8 mouse cellular contexts compared by ENCODE assay signal in genomic region chr3:104637427-104638402, GRCm38 (mm10). TPM values are rescaled to one million over a fixed set of nuclear protein-coding genes. Genes with fewer than 3 reads are reported as not detected.
DNase-seq lines count a peak whose midpoint lies in the region; ATAC-seq and TF ChIP-seq lines count a peak whose summit lies in the region.

No protein-coding gene starts in this region.

- no peaks in the 10 kb centered on the region for H3K9me3 ChIP-seq in G1E (replicated peaks)
- no peaks in the 10 kb centered on the region for H3K9me3 ChIP-seq in heart, embryonic 13.5 days

- ATAC-seq in G1E (ENCODE audit: extremely low read depth, insufficient number of reproducible peaks, low FRiP score, poor library complexity, severe bottlenecking): no peak; the same call in 1 of the 2 replicates
- no peak for ATAC-seq in heart, embryonic 13.5 days (ENCODE audit: extremely low read depth, insufficient number of reproducible peaks, low FRiP score, low TSS enrichment)
- peak; percentile 22 for ATAC-seq in megakaryocyte progenitor cell, adult 5-6 weeks (replicated peaks; ENCODE audit: poor library complexity)

- TF ChIP-seq CTCF in G1E (IDR thresholded peaks at IDR 0.05; ENCODE audit: low read depth, low read length): no peak
- no peak for TF ChIP-seq CTCF in embryonic fibroblast, embryonic 13.5 days (IDR thresholded peaks at IDR 0.05; ENCODE audit: borderline replicate concordance, insufficient read depth, low read length)

- H3K4me2 ChIP-seq in heart, embryonic 13.5 days: peak overlapping the region; percentile 71

- no peak for TF ChIP-seq POLR2A in embryonic fibroblast, embryonic 13.5 days (IDR thresholded peaks at IDR 0.05; ENCODE audit: low read depth, low read length)

- peaks cover 7% of the 10 kb centered on the region for H3K36me3 ChIP-seq in G1E (replicated peaks)
- no peaks in the 10 kb centered on the region for H3K36me3 ChIP-seq in heart, embryonic 13.5 days

- H3K4me3 ChIP-seq in G1E (ENCODE audit: low read depth, low read length): peak overlapping the region; percentile 97
- peak overlapping the region; percentile 82 for H3K4me3 ChIP-seq in embryonic fibroblast, embryonic 13.5 days (ENCODE audit: insufficient read depth, low read length)
- H3K4me3 ChIP-seq in heart, embryonic 13.5 days: peak overlapping the region; percentile 94

- H3K9ac ChIP-seq in heart, embryonic 13.5 days: peak overlapping the region; percentile 99

- H3K27me3 ChIP-seq in G1E (ENCODE audit: insufficient read depth, low read length): no peaks in the 10 kb centered on the region
- no peaks in the 10 kb centered on the region for H3K27me3 ChIP-seq in heart, embryonic 13.5 days (replicated peaks)

- H3K27ac ChIP-seq in embryonic fibroblast, embryonic 13.5 days (ENCODE audit: insufficient read depth, low read length): peak overlapping the region; percentile 24
- H3K27ac ChIP-seq in heart, embryonic 13.5 days (replicated peaks): peak overlapping the region; percentile 92

- H3K4me1 ChIP-seq in G1E (ENCODE audit: insufficient read depth, low read depth, low read length): peaks cover 39% of the 10 kb centered on the region
- no peaks in the 10 kb centered on the region for H3K4me1 ChIP-seq in embryonic fibroblast, embryonic 13.5 days (ENCODE audit: control insufficient read depth, insufficient read depth, low read length)
- peaks cover 40% of the 10 kb centered on the region for H3K4me1 ChIP-seq in heart, embryonic 13.5 days

- DNase-seq in left cerebral cortex, adult 18-20 months (ENCODE audit: low spot score in 2 of 2): peak; percentile 36
- DNase-seq in left cerebral cortex, adult 11 months (ENCODE audit: low spot score): no peak
- DNase-seq in G1E (ENCODE audit: low spot score): peak; percentile 13
- DNase-seq in kidney, postnatal 25 days: peak; percentile 29 to 64
- no peak for DNase-seq in yolk sac, embryonic 10.5 days (ENCODE audit: low spot score)

- 10% methylated on average over 38 of the region's 38 CpGs for WGBS in heart, embryonic 13.5 days

RNA-seq across cellular contexts. Expression of gene Slc16a1, which starts 0.8 kb away (rescaled TPM):
- total RNA-seq in left cerebral cortex, adult 18-20 months (2021): 10 to 100 TPM; 18.2 to 20.3 TPM
- total RNA-seq in G1E (2014; fragmentation: Nextera tagmentation) (32.1 and 75.1 TPM in 2 replicates), G1E (2017) (49.8 and 52.7 TPM in 2 replicates)
- polyA plus RNA-seq in G1E (2012): 62.5 and 76.5 TPM in 2 replicates
- polyA plus RNA-seq in embryonic fibroblast, embryonic 13.5 days (2011; ENCODE audit: insufficient read length, low read depth, missing spikeins): 12.9 and 25.2 TPM in 2 replicates
- 65.4 and 70.4 TPM in 2 replicates for polyA plus RNA-seq in heart, embryonic 13.5 days (2015; fragmentation: Nextera tagmentation; extraction: Ambion mirVana)
- total RNA-seq in megakaryocyte progenitor cell, adult 5-6 weeks (2015): 59.7 and 60.3 TPM in 2 replicates
- total RNA-seq in megakaryocyte progenitor cell, adult 5-6 weeks (2017): 92.8 and 104 TPM in 2 replicates

Comparison
In these comparisons a context has a peak if more than half of its experiments do, and no peak if none do; other contexts are left out.
1. DNase-seq: peak in left cerebral cortex, adult 18-20 months (2 of 2), G1E (single experiment) and kidney, postnatal 25 days (2 of 2); none in left cerebral cortex, adult 11 months (single experiment) and yolk sac, embryonic 10.5 days (single experiment).
2. Peak in every context shown above with its lines, with median percentiles within 50 percentile points of each other: H3K4me3 ChIP-seq.